In genomic region chr9:35523941-35524411, GRCm38 (mm10) we compare ENCODE assay signal across 9 mouse cellular contexts. TPM values are rescaled to one million over a fixed set of nuclear protein-coding genes. Genes with fewer than 3 reads are reported as not detected.
DNase-seq lines count a peak whose midpoint lies in the region; ATAC-seq and TF ChIP-seq lines count a peak whose summit lies in the region.
"Had no signal": no experiment of that assay in that cellular context is flagged by ENCODE, and none has a peak within 500 bp of the region (broad histone marks: within the 10 kb centered on the region; RNA-seq: fewer than 3 reads in every experiment).

No protein-coding gene starts in this region.

- 36% methylated on average over 7 of the region's 7 CpGs for WGBS in forebrain, embryonic 10.5 days
- 18% methylated on average over 7 of the region's 7 CpGs for WGBS in heart, embryonic 13.5 days
- WGBS in kidney, embryonic 16.5 days, result 17% methylated on average over 7 of the region's 7 CpGs
- WGBS in limb, embryonic 14.5 days, result 14% methylated on average over 7 of the region's 7 CpGs
- 18% methylated on average over 7 of the region's 7 CpGs for WGBS in stomach, postnatal 0 days

- no peak overlapping the region for H3K27ac ChIP-seq in forebrain, embryonic 10.5 days
- H3K27ac ChIP-seq in heart, embryonic 13.5 days (replicated peaks), result peak overlapping the region; percentile 69
- no peak overlapping the region for H3K27ac ChIP-seq in kidney, embryonic 16.5 days (ENCODE audit: low read length)
- peak overlapping the region; percentile 85 for H3K27ac ChIP-seq in limb, embryonic 14.5 days (replicated peaks; ENCODE audit: low read depth, low read length)
- H3K27ac ChIP-seq in stomach, postnatal 0 days (replicated peaks), result no peak overlapping the region; the same call in 1 of the 2 replicates
- H3K27ac ChIP-seq: liver, embryonic 13.5 days had no signal

- peak; percentile 48 for TF ChIP-seq CTCF in E14TG2a.4 (conservative IDR thresholded peaks at IDR 0.05; ENCODE audit: low read length)
- peak; percentile 93 for TF ChIP-seq CTCF in stomach, postnatal 0 days (IDR thresholded peaks at IDR 0.05; ENCODE audit: low read depth)

- no peak for TF ChIP-seq POLR2A in limb, embryonic 14.5 days (IDR thresholded peaks at IDR 0.05; ENCODE audit: borderline replicate concordance, extremely low read depth, insufficient read depth, insufficient read length)

- TF ChIP-seq EP300 in stomach, postnatal 0 days (optimal IDR thresholded peaks at IDR 0.05), result no peak

- no peaks in the 10 kb centered on the region for H3K9me3 ChIP-seq in E14TG2a.4 (ENCODE audit: low read length)
- H3K9me3 ChIP-seq in forebrain, embryonic 10.5 days, result no peaks in the 10 kb centered on the region
- H3K9me3 ChIP-seq in heart, embryonic 13.5 days, result no peaks in the 10 kb centered on the region
- no peaks in the 10 kb centered on the region for H3K9me3 ChIP-seq in kidney, embryonic 16.5 days (ENCODE audit: low read length)
- H3K9me3 ChIP-seq in limb, embryonic 14.5 days (ENCODE audit: control insufficient read depth, low read length), result no peaks in the 10 kb centered on the region
- H3K9me3 ChIP-seq in stomach, postnatal 0 days (ENCODE audit: control insufficient read depth, low read length), result no peaks in the 10 kb centered on the region
- H3K9me3 ChIP-seq: liver, embryonic 13.5 days had no signal

- no peaks in the 10 kb centered on the region for H3K36me3 ChIP-seq in E14TG2a.4 (ENCODE audit: insufficient read depth, low read length)
- no peaks in the 10 kb centered on the region for H3K36me3 ChIP-seq in forebrain, embryonic 10.5 days (replicated peaks)
- H3K36me3 ChIP-seq in heart, embryonic 13.5 days, result no peaks in the 10 kb centered on the region
- no peaks in the 10 kb centered on the region for H3K36me3 ChIP-seq in kidney, embryonic 16.5 days (ENCODE audit: insufficient read depth, low read length)
- no peaks in the 10 kb centered on the region for H3K36me3 ChIP-seq in limb, embryonic 14.5 days (ENCODE audit: control insufficient read depth, insufficient read depth, low read length)
- H3K36me3 ChIP-seq in stomach, postnatal 0 days (ENCODE audit: control insufficient read depth, insufficient read depth, low read length), result no peaks in the 10 kb centered on the region
- H3K36me3 ChIP-seq: liver, embryonic 13.5 days had no signal

- H3K4me1 ChIP-seq in E14TG2a.4 (replicated peaks; ENCODE audit: low read depth, low read length), result peaks cover 13% of the 10 kb centered on the region
- peaks cover 33% of the 10 kb centered on the region for H3K4me1 ChIP-seq in forebrain, embryonic 10.5 days
- peaks cover 21% of the 10 kb centered on the region for H3K4me1 ChIP-seq in heart, embryonic 13.5 days
- H3K4me1 ChIP-seq in kidney, embryonic 16.5 days (ENCODE audit: insufficient read depth, low read length), result peaks cover 7% of the 10 kb centered on the region; the same call in 1 of the 2 replicates
- H3K4me1 ChIP-seq in limb, embryonic 14.5 days (ENCODE audit: control insufficient read depth, insufficient read depth, low read length), result peaks cover 37% of the 10 kb centered on the region
- no peaks in the 10 kb centered on the region for H3K4me1 ChIP-seq in stomach, postnatal 0 days (replicated peaks; ENCODE audit: control insufficient read depth, insufficient read depth)
- H3K4me1 ChIP-seq: liver, embryonic 13.5 days had no signal

- H3K27me3 ChIP-seq in E14TG2a.4 (ENCODE audit: insufficient read depth, low read length), result peaks cover 4% of the 10 kb centered on the region; the same call in 1 of the 2 replicates
- no peaks in the 10 kb centered on the region; the same call in 1 of the 2 replicates for H3K27me3 ChIP-seq in forebrain, embryonic 10.5 days (ENCODE audit: poor library complexity, severe bottlenecking)
- H3K27me3 ChIP-seq in heart, embryonic 13.5 days (replicated peaks), result no peaks in the 10 kb centered on the region
- no peaks in the 10 kb centered on the region for H3K27me3 ChIP-seq in kidney, embryonic 16.5 days (ENCODE audit: insufficient read depth, low read length)
- no peaks in the 10 kb centered on the region for H3K27me3 ChIP-seq in limb, embryonic 14.5 days (ENCODE audit: control insufficient read depth, insufficient read depth, low read length)
- no peaks in the 10 kb centered on the region for H3K27me3 ChIP-seq in stomach, postnatal 0 days (ENCODE audit: control insufficient read depth, insufficient read depth, low read length)
- H3K27me3 ChIP-seq: liver, embryonic 13.5 days had no signal

- H3K4me2 ChIP-seq in heart, embryonic 13.5 days, result peak overlapping the region; percentile 8
- H3K4me2 ChIP-seq in kidney, embryonic 16.5 days (replicated peaks; ENCODE audit: low read depth, low read length), result no peak overlapping the region
- H3K4me2 ChIP-seq in limb, embryonic 14.5 days (replicated peaks; ENCODE audit: low read depth, low read length, severe bottlenecking), result peak overlapping the region; percentile 32; the same call in 1 of the 2 replicates
- peak overlapping the region; percentile 20; the same call in 1 of the 2 replicates for H3K4me2 ChIP-seq in stomach, postnatal 0 days (replicated peaks; ENCODE audit: low read depth)
- H3K4me2 ChIP-seq: liver, embryonic 13.5 days had no signal

- H3K4me3 ChIP-seq in E14TG2a.4 (replicated peaks; ENCODE audit: low read length), result peak overlapping the region; percentile 7; the same call in 1 of the 2 replicates
- H3K4me3 ChIP-seq in forebrain, embryonic 10.5 days, result no peak overlapping the region
- no peak overlapping the region for H3K4me3 ChIP-seq in heart, embryonic 13.5 days
- no peak overlapping the region for H3K4me3 ChIP-seq in kidney, embryonic 16.5 days (ENCODE audit: low read length)
- no peak overlapping the region for H3K4me3 ChIP-seq in limb, embryonic 14.5 days (replicated peaks; ENCODE audit: low read length)
- no peak overlapping the region for H3K4me3 ChIP-seq in stomach, postnatal 0 days (ENCODE audit: low read depth, low read length)
- H3K4me3 ChIP-seq: liver, embryonic 13.5 days had no signal

- H3K9ac ChIP-seq in heart, embryonic 13.5 days, result no peak overlapping the region
- no peak overlapping the region for H3K9ac ChIP-seq in kidney, embryonic 16.5 days (replicated peaks; ENCODE audit: low read length)
- no peak overlapping the region for H3K9ac ChIP-seq in limb, embryonic 14.5 days (ENCODE audit: low read depth, low read length, severe bottlenecking)
- no peak overlapping the region for H3K9ac ChIP-seq in stomach, postnatal 0 days (ENCODE audit: low read length)
- H3K9ac ChIP-seq: liver, embryonic 13.5 days had no signal

- no peak for ATAC-seq in heart, embryonic 13.5 days (ENCODE audit: extremely low read depth, insufficient number of reproducible peaks, low FRiP score, low TSS enrichment)
- peak; percentile 87 for ATAC-seq in kidney, embryonic 16.5 days (ENCODE audit: low FRiP score, low TSS enrichment)
- peak; percentile 74 for ATAC-seq in limb, embryonic 14.5 days (ENCODE audit: low FRiP score, low read depth)
- ATAC-seq in stomach, postnatal 0 days (ENCODE audit: low FRiP score, low TSS enrichment), result peak; percentile 80

- peak; percentile 39 for DNase-seq in brain, embryonic 18.5 days (ENCODE audit: low read depth, low spot score)
- DNase-seq in forebrain, embryonic 10.5 days (ENCODE audit: extremely low spot score, low spot score), result peak; percentile 51
- peak; percentile 84 for DNase-seq in limb, embryonic 14.5 days (ENCODE audit: low spot score)
- peak; percentile 62 for DNase-seq in neural tube, embryonic 10.5 days (ENCODE audit: extremely low spot score, low spot score)
- DNase-seq in stomach, postnatal 0 days (ENCODE audit: low spot score), result peak; percentile 68
- DNase-seq: liver, embryonic 13.5 days had no signal

RNA-seq across cellular contexts. Expression of gene Gm1113, which starts 5.9 kb away (rescaled TPM):
- polyA plus RNA-seq in forebrain, embryonic 10.5 days (2016; fragmentation: Nextera tagmentation; extraction: Ambion mirVana), result not detected in 2 replicates
- not detected in 2 replicates for polyA plus RNA-seq in heart, embryonic 13.5 days (2015; fragmentation: Nextera tagmentation; extraction: Ambion mirVana)
- polyA plus RNA-seq in kidney, embryonic 16.5 days (2015; fragmentation: Nextera tagmentation; extraction: Ambion mirVana), result not detected in 2 replicates
- not detected in 2 replicates for polyA plus RNA-seq in limb, embryonic 14.5 days (2012; rRNA removed)
- not detected in 2 replicates for polyA plus RNA-seq in limb, embryonic 14.5 days (2014; fragmentation: Nextera tagmentation; extraction: Ambion mirVana)
- not detected in 2 replicates for polyA plus RNA-seq in stomach, postnatal 0 days (2015; fragmentation: Nextera tagmentation; extraction: Ambion mirVana)
- polyA plus RNA-seq: liver, embryonic 13.5 days had no signal

RNA-seq across cellular contexts. Expression of gene Ddx25, which starts 34.4 kb away (rescaled TPM):
- 7.8 and 7.9 TPM in 2 replicates for polyA plus RNA-seq in forebrain, embryonic 10.5 days (2016; fragmentation: Nextera tagmentation; extraction: Ambion mirVana)
- polyA plus RNA-seq in heart, embryonic 13.5 days (2015; fragmentation: Nextera tagmentation; extraction: Ambion mirVana), result 1.4 and 1.5 TPM in 2 replicates
- 2.3 TPM in 2 replicates for polyA plus RNA-seq in kidney, embryonic 16.5 days (2015; fragmentation: Nextera tagmentation; extraction: Ambion mirVana)
- polyA plus RNA-seq in limb, embryonic 14.5 days (2012; rRNA removed), result 1.9 and 2.3 TPM in 2 replicates
- 3.0 TPM in 2 replicates for polyA plus RNA-seq in limb, embryonic 14.5 days (2014; fragmentation: Nextera tagmentation; extraction: Ambion mirVana)
- 0.38 and 0.50 TPM in 2 replicates for polyA plus RNA-seq in stomach, postnatal 0 days (2015; fragmentation: Nextera tagmentation; extraction: Ambion mirVana)

RNA-seq across cellular contexts. Expression of gene Pus3, which starts 34.4 kb away (rescaled TPM):
- 20.4 and 22.9 TPM in 2 replicates for polyA plus RNA-seq in forebrain, embryonic 10.5 days (2016; fragmentation: Nextera tagmentation; extraction: Ambion mirVana)
- polyA plus RNA-seq in heart, embryonic 13.5 days (2015; fragmentation: Nextera tagmentation; extraction: Ambion mirVana), result 12.0 and 13.6 TPM in 2 replicates
- polyA plus RNA-seq in kidney, embryonic 16.5 days (2015; fragmentation: Nextera tagmentation; extraction: Ambion mirVana), result 20.6 and 24.0 TPM in 2 replicates
- polyA plus RNA-seq in limb, embryonic 14.5 days (2012; rRNA removed), result 13.1 and 20.8 TPM in 2 replicates
- 18.2 and 21.7 TPM in 2 replicates for polyA plus RNA-seq in limb, embryonic 14.5 days (2014; fragmentation: Nextera tagmentation; extraction: Ambion mirVana)
- polyA plus RNA-seq in stomach, postnatal 0 days (2015; fragmentation: Nextera tagmentation; extraction: Ambion mirVana), result 7.9 and 9.3 TPM in 2 replicates

RNA-seq across cellular contexts. Expression of gene Pate2, which starts 46.1 kb away (rescaled TPM):
- 2.0 and 2.5 TPM in 2 replicates for polyA plus RNA-seq in forebrain, embryonic 10.5 days (2016; fragmentation: Nextera tagmentation; extraction: Ambion mirVana)
- polyA plus RNA-seq in heart, embryonic 13.5 days (2015; fragmentation: Nextera tagmentation; extraction: Ambion mirVana), result 0.20 and 0.39 TPM in 2 replicates
- polyA plus RNA-seq in kidney, embryonic 16.5 days (2015; fragmentation: Nextera tagmentation; extraction: Ambion mirVana), result 0.57 and 0.84 TPM in 2 replicates
- polyA plus RNA-seq in limb, embryonic 14.5 days (2012; rRNA removed), result 0.53 and 0.97 TPM in 2 replicates
- 0.37 and 0.55 TPM in 2 replicates for polyA plus RNA-seq in limb, embryonic 14.5 days (2014; fragmentation: Nextera tagmentation; extraction: Ambion mirVana)
- polyA plus RNA-seq in stomach, postnatal 0 days (2015; fragmentation: Nextera tagmentation; extraction: Ambion mirVana), result 0.19 and 0.31 TPM in 2 replicates

RNA-seq across cellular contexts. Expression of gene Hyls1, which starts 46.2 kb away (rescaled TPM):
- polyA plus RNA-seq in forebrain, embryonic 10.5 days (2016; fragmentation: Nextera tagmentation; extraction: Ambion mirVana), result 28.0 and 28.6 TPM in 2 replicates
- polyA plus RNA-seq in heart, embryonic 13.5 days (2015; fragmentation: Nextera tagmentation; extraction: Ambion mirVana), result 11.5 and 13.2 TPM in 2 replicates
- polyA plus RNA-seq in kidney, embryonic 16.5 days (2015; fragmentation: Nextera tagmentation; extraction: Ambion mirVana), result 15.3 and 16.4 TPM in 2 replicates
- polyA plus RNA-seq in limb, embryonic 14.5 days (2012; rRNA removed), result 8.1 and 10.8 TPM in 2 replicates
- polyA plus RNA-seq in limb, embryonic 14.5 days (2014; fragmentation: Nextera tagmentation; extraction: Ambion mirVana), result 15.4 and 15.8 TPM in 2 replicates
- polyA plus RNA-seq in stomach, postnatal 0 days (2015; fragmentation: Nextera tagmentation; extraction: Ambion mirVana), result 4.1 and 4.7 TPM in 2 replicates

Comparison
In these comparisons a context has a peak if more than half of its experiments do, and no peak if none do; other contexts are left out.
1. H3K27ac ChIP-seq: peak in heart, embryonic 13.5 days (single experiment) and limb, embryonic 14.5 days (single experiment); none in forebrain, embryonic 10.5 days (single experiment), kidney, embryonic 16.5 days (single experiment) and stomach, postnatal 0 days (single experiment).
2. Peak in every context shown above with its lines, with median percentiles within 50 percentile points of each other: DNase-seq.